Mouse (Mus musculus) small intestine, adult 2 months (tissue): ENCODE measurements around the gene Mcoln2. TPM values are rescaled to one million over a fixed set of nuclear protein-coding genes. Genes with fewer than 3 reads are reported as not detected.

Experiments
- H3K27ac ChIP-seq: fragments of 200-500 bp; 2 replicates; pipeline ENCODE4 v1.5.1; 2012; ENCODE audit warnings: low read depth, low read length, control low read depth, inconsistent platforms; ENCODE audit not compliant: insufficient read depth
- H3K27me3 ChIP-seq: fragments of 200-500 bp; 2 replicates; pipeline ENCODE4 v1.6.1; 2012; ENCODE audit warnings: mild to moderate bottlenecking, moderate library complexity, low read length, inconsistent platforms; ENCODE audit not compliant: control insufficient read depth, insufficient read depth
- H3K36me3 ChIP-seq: fragments of 200-500 bp; 2 replicates; pipeline ENCODE4 v1.6.1; 2012; ENCODE audit warnings: mild to moderate bottlenecking, low read length, control low read depth, inconsistent platforms; ENCODE audit not compliant: control insufficient read depth, insufficient read depth
- H3K4me1 ChIP-seq: fragments of 200-500 bp; 2 replicates; pipeline ENCODE4 v1.6.1; 2012; ENCODE audit warnings: low read length, inconsistent platforms, mixed read lengths; ENCODE audit not compliant: control insufficient read depth, insufficient read depth, insufficient read length
- H3K4me3 ChIP-seq: fragments of 200-500 bp; 2 replicates; pipeline ENCODE4 v1.5.1; 2012; ENCODE audit warnings: low read depth, mild to moderate bottlenecking, control low read depth, inconsistent platforms, low read length, moderate library complexity
- CTCF ChIP-seq: fragments of 200-500 bp; IDR thresholded peaks from 2 replicates; pipeline ENCODE4 v1.5.1; 2012; ENCODE audit warnings: low read depth, mild to moderate bottlenecking, control low read depth, inconsistent platforms, low read length, moderate library complexity, mixed read lengths; ENCODE audit not compliant: insufficient replicate concordance, insufficient read length; ENCODE audit errors: extremely low read depth
- POLR2A ChIP-seq: fragments of 200-500 bp; IDR thresholded peaks from 2 replicates; pipeline ENCODE4 v1.6.1; 2012; ENCODE audit warnings: low read depth, mild to moderate bottlenecking, control low read depth, inconsistent platforms, low read length, moderate library complexity
- WGBS: fragments of 180-500 bp; shearing (Covaris S2); methylation state at CpG from one replicate; pipeline ENCODE4 v1.1.7; 2018; 5-methylcytosine and 5-hydroxymethylcytosine counted together
- polyA plus RNA-seq: library from polyadenylated mRNA; depleted of rRNA; stranded (reverse); fragments of >200 nt; gene quantifications from 2 replicates; pipeline ENCODE4 v1.2.3, GENCODE M21; 2012

Mcoln2 gene
- polyA plus RNA-seq, 1 experiment: 5.1 TPM

DNA sequence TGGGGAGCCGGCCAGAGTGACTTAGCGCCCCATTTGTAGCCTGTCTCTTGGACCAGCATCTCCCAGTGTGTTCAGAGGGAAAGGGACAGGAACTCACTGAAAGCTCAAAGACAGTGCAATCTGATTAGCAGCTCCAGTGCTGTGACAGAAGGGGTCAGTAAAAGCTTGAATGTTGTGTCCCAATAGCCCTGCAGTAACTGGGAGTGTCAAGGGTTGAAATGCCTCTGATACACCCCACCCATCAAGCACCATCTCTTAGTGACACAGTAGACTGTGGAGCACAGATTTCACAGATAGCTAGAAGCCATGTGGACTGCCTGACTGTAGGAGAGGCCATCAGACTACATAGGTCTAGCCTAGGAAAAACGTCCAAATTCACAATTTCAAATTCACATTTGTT, 77.8 kb downstream of the Mcoln2 start:
- H3K4me3 ChIP-seq: no peak overlapping the region
- H3K27ac ChIP-seq: no peak overlapping the region
- no peaks in the 10 kb centered on the region for H3K27me3 ChIP-seq
- H3K36me3 ChIP-seq: no peaks in the 10 kb centered on the region
- 67% methylated on average over 3 of the region's 3 CpGs for WGBS
- no peaks in the 10 kb centered on the region for H3K4me1 ChIP-seq
- TF ChIP-seq CTCF (no peak), POLR2A (no peak)

DNA sequence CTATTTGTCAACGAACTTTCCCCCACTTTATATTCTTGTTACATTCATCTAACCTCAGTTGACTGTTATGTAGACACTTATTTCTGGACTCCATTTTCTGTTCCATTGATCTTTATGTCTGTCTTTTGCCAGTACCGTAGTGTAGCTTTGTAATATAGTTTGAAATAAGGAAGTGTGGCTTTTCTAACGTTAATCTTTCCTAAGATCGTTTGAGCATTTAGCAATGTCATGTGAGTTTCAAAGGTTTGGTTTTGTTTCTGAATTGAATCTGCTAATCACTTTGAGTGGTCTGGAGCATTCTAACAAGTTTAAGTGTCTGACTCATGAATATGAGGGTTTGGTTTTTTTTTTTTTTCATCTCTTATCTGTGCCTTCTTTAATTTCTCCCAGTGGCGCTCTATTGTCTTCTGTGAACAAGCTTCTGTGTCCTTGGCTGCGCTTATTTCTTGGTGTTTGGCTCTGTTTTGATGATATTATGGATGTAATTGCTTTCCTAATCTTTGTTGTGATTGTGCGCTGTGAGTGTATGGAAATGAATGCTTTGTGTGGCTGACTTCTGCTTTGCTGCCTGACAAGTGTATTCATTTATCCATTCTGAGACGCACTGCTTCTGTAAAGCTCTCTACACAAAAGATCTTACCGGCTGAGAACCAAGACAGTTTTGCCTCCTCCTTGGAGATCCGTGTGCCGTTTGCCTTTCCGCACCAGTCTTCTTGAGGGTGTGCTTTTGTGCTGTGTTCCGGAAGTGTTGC, 79.1 kb downstream of the Mcoln2 start:
- TF ChIP-seq CTCF: no peak
- no peak for TF ChIP-seq POLR2A
- no peaks in the 10 kb centered on the region for H3K27me3 ChIP-seq
- H3K4me3 ChIP-seq: no peak overlapping the region
- H3K27ac ChIP-seq: no peak overlapping the region
- no peaks in the 10 kb centered on the region for H3K4me1 ChIP-seq
- WGBS: 70% methylated on average over 13 of the region's 13 CpGs
- no peaks in the 10 kb centered on the region for H3K36me3 ChIP-seq

DNA sequence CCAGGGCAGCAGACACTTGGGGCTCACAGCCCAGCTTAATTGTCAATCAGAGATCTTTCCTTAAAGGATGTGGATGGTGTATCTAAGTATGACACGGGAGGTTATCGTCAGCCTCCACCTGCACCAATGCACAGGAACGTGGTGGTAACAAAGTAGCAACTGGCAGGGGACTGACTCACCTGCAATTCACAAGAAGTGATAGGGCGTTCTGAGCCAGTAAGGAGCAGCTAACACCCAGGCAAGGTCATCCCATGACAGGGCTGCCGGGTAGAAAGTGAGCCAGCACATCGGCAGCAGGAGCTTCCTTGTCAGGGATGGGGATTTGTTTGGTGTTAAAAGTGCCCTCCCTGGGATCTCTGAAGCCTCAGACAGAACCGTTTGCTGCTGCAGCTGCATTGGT, 83.1 kb downstream of the Mcoln2 start:
- H3K4me3 ChIP-seq: no peak overlapping the region
- H3K36me3 ChIP-seq: no peaks in the 10 kb centered on the region
- 53% methylated on average over 7 of the region's 7 CpGs for WGBS
- no peak for TF ChIP-seq POLR2A
- no peak for TF ChIP-seq CTCF
- H3K27me3 ChIP-seq: no peaks in the 10 kb centered on the region
- no peak overlapping the region for H3K27ac ChIP-seq
- H3K4me1 ChIP-seq: no peaks in the 10 kb centered on the region

DNA sequence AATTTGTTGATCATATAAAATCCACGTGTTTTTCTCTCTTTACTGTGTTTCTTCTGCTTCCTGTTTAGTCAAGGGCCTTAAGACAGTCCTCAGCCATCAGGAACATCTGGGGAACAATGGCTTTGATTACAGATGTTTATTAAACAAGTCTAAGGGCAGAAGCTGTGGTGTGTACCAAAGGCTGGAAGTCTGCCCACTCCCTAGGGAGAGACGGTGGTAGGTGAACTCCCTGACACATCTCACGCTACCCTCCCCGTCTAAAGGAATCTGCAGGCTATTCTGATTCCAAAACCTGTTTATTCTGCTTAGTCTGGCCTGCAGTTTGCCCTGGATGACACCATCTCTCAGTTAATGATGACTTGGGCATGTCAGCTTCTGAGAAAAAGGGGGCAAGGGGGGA, 84.1 kb downstream of the Mcoln2 start:
- Histone ChIP-seq H3K4me3 (no peak overlapping the region), H3K27ac (no peak overlapping the region), H3K36me3 (no peaks in the 10 kb centered on the region), H3K27me3 (no peaks in the 10 kb centered on the region), H3K4me1 (no peaks in the 10 kb centered on the region)
- TF ChIP-seq POLR2A (no peak), CTCF (no peak)
- WGBS: 46% methylated on average over 4 of the region's 4 CpGs

DNA sequence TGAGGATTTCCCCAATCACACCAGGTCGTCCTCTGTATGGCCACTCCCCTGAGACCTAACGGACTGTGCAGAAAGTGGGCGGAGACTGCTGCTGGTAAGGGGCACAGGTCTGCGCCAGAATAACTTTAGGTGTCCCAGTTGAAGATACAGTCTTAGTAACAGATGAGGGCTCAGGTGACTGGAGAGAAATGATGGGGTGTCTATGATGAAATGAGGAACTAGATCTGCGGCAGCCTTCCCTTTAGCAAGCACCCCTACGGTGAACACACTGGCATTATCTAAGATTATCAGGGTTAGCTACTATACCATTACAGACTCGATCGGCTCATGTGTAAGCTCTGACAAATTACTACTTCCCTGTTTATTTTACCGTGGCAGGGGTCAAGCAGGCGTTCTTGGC, 84.9 kb downstream of the Mcoln2 start:
- TF ChIP-seq CTCF (no peak), POLR2A (no peak)
- no peaks in the 10 kb centered on the region for H3K4me1 ChIP-seq
- no peak overlapping the region for H3K4me3 ChIP-seq
- no peaks in the 10 kb centered on the region for H3K27me3 ChIP-seq
- 27% methylated on average over 10 of the region's 10 CpGs for WGBS
- H3K27ac ChIP-seq: no peak overlapping the region
- no peaks in the 10 kb centered on the region for H3K36me3 ChIP-seq

DNA sequence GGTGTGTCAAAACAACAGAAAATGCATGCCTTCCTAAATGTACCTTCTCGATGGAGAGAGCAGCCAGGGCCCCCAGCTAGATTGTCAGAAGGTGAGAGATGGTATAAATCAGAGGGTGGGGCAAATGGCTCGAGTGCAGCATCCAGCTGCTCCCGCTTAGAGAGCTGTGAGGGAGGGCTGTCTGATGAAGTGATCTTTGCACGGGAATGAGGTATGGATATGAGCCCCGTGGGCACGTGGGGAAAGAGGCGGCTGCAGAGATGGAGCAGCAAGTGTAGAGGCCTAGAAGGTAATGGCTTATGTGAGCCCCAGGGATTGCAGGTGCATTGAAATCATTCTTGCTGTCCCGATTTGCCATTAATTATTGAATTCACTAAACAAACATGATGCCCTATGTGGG, 86.6 kb downstream of the Mcoln2 start:
- Histone ChIP-seq H3K4me1 (no peaks in the 10 kb centered on the region), H3K36me3 (no peaks in the 10 kb centered on the region), H3K27ac (no peak overlapping the region), H3K4me3 (no peak overlapping the region), H3K27me3 (no peaks in the 10 kb centered on the region)
- TF ChIP-seq POLR2A: no peak
- no peak for TF ChIP-seq CTCF
- WGBS: 30% methylated on average over 8 of the region's 8 CpGs

DNA sequence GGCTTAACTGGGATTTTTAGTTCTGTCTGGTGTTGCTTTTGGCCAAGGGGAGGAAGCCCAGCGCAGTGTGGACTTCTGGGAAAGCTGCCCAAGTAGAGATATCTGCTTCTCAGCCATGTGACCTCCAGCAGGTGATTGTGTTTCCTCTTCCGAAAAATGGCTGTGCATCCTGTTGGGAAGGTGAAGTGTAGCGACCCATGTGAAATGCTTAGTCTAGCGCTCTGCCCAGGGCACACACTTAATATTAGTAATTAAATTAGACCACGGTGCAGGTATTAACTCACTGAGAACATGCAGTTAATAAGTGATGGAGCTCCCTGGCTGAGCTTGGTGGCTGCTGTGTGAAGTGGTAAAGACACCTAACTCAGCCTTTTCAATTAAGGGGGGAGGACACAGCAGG, 88.0 kb downstream of the Mcoln2 start:
- no peak overlapping the region for H3K27ac ChIP-seq
- 75% methylated on average over 5 of the region's 5 CpGs for WGBS
- H3K36me3 ChIP-seq: no peaks in the 10 kb centered on the region
- H3K4me3 ChIP-seq: no peak overlapping the region
- TF ChIP-seq POLR2A (no peak), CTCF (no peak)
- H3K4me1 ChIP-seq: no peaks in the 10 kb centered on the region
- H3K27me3 ChIP-seq: no peaks in the 10 kb centered on the region
